Mouse (Mus musculus) heart, adult 2 months (tissue): ENCODE results near the gene Kcng3.

ENCODE experiments used
- CTCF ChIP-seq: fragments of 200-600 bp; IDR thresholded peaks from 2 replicates; pipeline ENCODE4 v1.8.1; 2022; ENCODE audit warnings: antibody characterized with exemption, mild to moderate bottlenecking, moderate library complexity
- EP300 ChIP-seq: fragments of 200-500 bp; IDR thresholded peaks from 2 replicates; pipeline ENCODE4 v1.6.1; 2011; ENCODE audit warnings: low read depth, low read length, control low read depth; ENCODE audit not compliant: insufficient read depth

- no peak for TF ChIP-seq CTCF
- TF ChIP-seq EP300 = no peak
Measured at GRCm38 (mm10) chr17:83595966-83596365, 35.7 kb downstream of the Kcng3 start.
